Mouse (Mus musculus) yolk sac, embryonic 10.5 days (tissue): ENCODE results near the gene Taar3.

ENCODE experiments used
- DNase-seq: peaks from one replicate; pipeline ENCODE4 v3.0.0-alpha.2; 2017; ENCODE audit warnings: low spot score

Taar3 gene

GRCm38 (mm10) chr10:23999639-24000038, 50.3 kb downstream of the Taar3 start, which contains the start of gene Taar7b:
Taar7b (plus strand) TSS chr10:23999939.
- DNase-seq = no peak
